Comparison of ENCODE assay signal across 9 mouse cellular contexts in genomic region chr1:134651851-134652398, GRCm38 (mm10). TPM values are rescaled to one million over a fixed set of nuclear protein-coding genes. Genes with fewer than 3 reads are reported as not detected.
DNase-seq lines count a peak whose midpoint lies in the region; ATAC-seq and TF ChIP-seq lines count a peak whose summit lies in the region.
"Had no signal": no experiment of that assay in that cellular context is flagged by ENCODE, and none has a peak within 500 bp of the region (broad histone marks: within the 10 kb centered on the region; RNA-seq: fewer than 3 reads in every experiment).

No protein-coding gene starts in this region.

- H3K79me2 ChIP-seq in myocyte (ENCODE audit: control insufficient read depth, insufficient read depth), result no peaks in the 10 kb centered on the region

- no peak overlapping the region for H3ac ChIP-seq in myocyte (ENCODE audit: control insufficient read depth, insufficient read length)

- peaks cover 18% of the 10 kb centered on the region for H3K4me1 ChIP-seq in midbrain, embryonic 11.5 days (ENCODE audit: control insufficient read depth, insufficient read depth, low read length)
- peaks cover 48% of the 10 kb centered on the region for H3K4me1 ChIP-seq in midbrain, embryonic 10.5 days

- 0 out of 2 replicates have a peak, but pooled peaks have one; percentile 19 for ATAC-seq in midbrain, embryonic 11.5 days (ENCODE audit: low FRiP score)

- TF ChIP-seq POLR2A in myocyte (IDR thresholded peaks at IDR 0.05; ENCODE audit: insufficient read length, low read depth), result no peak

- H3K27me3 ChIP-seq in midbrain, embryonic 11.5 days (ENCODE audit: control insufficient read depth, insufficient read depth, low read length), result peaks cover 21% of the 10 kb centered on the region
- H3K27me3 ChIP-seq in midbrain, embryonic 10.5 days (ENCODE audit: low read depth, poor library complexity, severe bottlenecking), result peaks cover 82% of the 10 kb centered on the region
- H3K27me3 ChIP-seq in myocyte (ENCODE audit: control insufficient read depth, insufficient read depth, insufficient read length), result peaks cover 26% of the 10 kb centered on the region

- no peak overlapping the region for H3K27ac ChIP-seq in midbrain, embryonic 11.5 days (ENCODE audit: low read depth, low read length)
- no peak overlapping the region for H3K27ac ChIP-seq in midbrain, embryonic 10.5 days (replicated peaks)
- H3K27ac ChIP-seq: liver, embryonic 13.5 days had no signal

- WGBS in midbrain, embryonic 11.5 days, result 32% methylated on average over 4 of the region's 4 CpGs
- 43% methylated on average over 4 of the region's 4 CpGs for WGBS in midbrain, embryonic 10.5 days

- H3K4me3 ChIP-seq in midbrain, embryonic 11.5 days (ENCODE audit: low read depth, low read length), result no peak overlapping the region
- H3K4me3 ChIP-seq in midbrain, embryonic 10.5 days, result no peak overlapping the region
- H3K4me3 ChIP-seq in myocyte, result no peak overlapping the region
- H3K4me3 ChIP-seq: liver, embryonic 13.5 days had no signal

- no peaks in the 10 kb centered on the region for H3K9me3 ChIP-seq in midbrain, embryonic 11.5 days (ENCODE audit: control insufficient read depth, low read length)
- no peaks in the 10 kb centered on the region for H3K9me3 ChIP-seq in midbrain, embryonic 10.5 days (replicated peaks)
- H3K9me3 ChIP-seq: liver, embryonic 13.5 days had no signal

- no peaks in the 10 kb centered on the region for H3K36me3 ChIP-seq in midbrain, embryonic 11.5 days (ENCODE audit: control insufficient read depth, insufficient read depth, low read length)
- H3K36me3 ChIP-seq in midbrain, embryonic 10.5 days, result no peaks in the 10 kb centered on the region
- H3K36me3 ChIP-seq in myocyte (ENCODE audit: control insufficient read depth, insufficient read depth), result no peaks in the 10 kb centered on the region
- H3K36me3 ChIP-seq: liver, embryonic 13.5 days had no signal

- H3K4me2 ChIP-seq in midbrain, embryonic 11.5 days, result no peak overlapping the region
- H3K4me2 ChIP-seq in myocyte (ENCODE audit: low read depth), result peak overlapping the region; percentile 49
- H3K4me2 ChIP-seq: liver, embryonic 13.5 days had no signal

- H3K9ac ChIP-seq in midbrain, embryonic 11.5 days (ENCODE audit: low read length), result no peak overlapping the region
- H3K9ac ChIP-seq: liver, embryonic 13.5 days had no signal

- DNase-seq in midbrain, embryonic 11.5 days (ENCODE audit: low spot score, missing footprints), result no peak
- DNase-seq in midbrain, embryonic 10.5 days (ENCODE audit: low spot score), result no peak
- peak; percentile 67 to 71 for DNase-seq in cerebellum, postnatal 14 days
- peak; percentile 13 to 58 for DNase-seq in kidney, adult 8-10 months
- no peak for DNase-seq in urinary bladder, postnatal 36 days (ENCODE audit: low spot score in 2 of 2)
- no peak for DNase-seq in ovary, adult 18-20 months (ENCODE audit: low spot score)
- no peak for DNase-seq in thymus, postnatal 0 days (ENCODE audit: low spot score)
- DNase-seq: liver, embryonic 13.5 days had no signal

TF ChIP-seq in myocyte, 11 proteins besides CTCF, POLR2A, EP300 and RAD21:
- TF ChIP-seq E2F4 (IDR thresholded peaks at IDR 0.05; ENCODE audit: insufficient read depth) (no peak), TCF12 (IDR thresholded peaks at IDR 0.05; ENCODE audit: insufficient read depth, poor library complexity, severe bottlenecking) (no peak), SRF (IDR thresholded peaks at IDR 0.05; ENCODE audit: control insufficient read depth, insufficient read length, low read depth) (no peak), MYOG (IDR thresholded peaks at IDR 0.05; ENCODE audit: control insufficient read depth in 1 of 3, insufficient read depth in 1 of 3, insufficient read length in 2 of 3, low read depth in 2 of 3) (peak in 1 of 3 experiments; percentile 49), MYOD1 (IDR thresholded peaks at IDR 0.05; ENCODE audit: control insufficient read depth in 1 of 3, insufficient read length in 2 of 3, low read depth in 2 of 3) (peak; percentile 5 to 68 (median 26))

RNA-seq across cellular contexts. Expression of gene Syt2, which starts 5.4 kb away (rescaled TPM):
- 1.6 and 2.0 TPM in 2 replicates for polyA plus RNA-seq in midbrain, embryonic 11.5 days (2014; fragmentation: Nextera tagmentation; extraction: Ambion mirVana)
- polyA plus RNA-seq in midbrain, embryonic 10.5 days (2016; fragmentation: Nextera tagmentation; extraction: Ambion mirVana), result 2.7 TPM in 2 replicates
- polyA plus RNA-seq in myocyte (2012; fragmentation: generic; extraction: Trizol), result 0.11 TPM
- polyA plus RNA-seq in thymus, postnatal 0 days (2015; fragmentation: Nextera tagmentation; extraction: Ambion mirVana), result 0.03 and 0.14 TPM in 2 replicates

Comparison
In these comparisons a context has a peak if more than half of its experiments do, and no peak if none do; other contexts are left out.
1. DNase-seq: peak in cerebellum, postnatal 14 days (2 of 2) and kidney, adult 8-10 months (2 of 2); none in midbrain, embryonic 11.5 days (single experiment), midbrain, embryonic 10.5 days (single experiment), urinary bladder, postnatal 36 days (0 of 2), ovary, adult 18-20 months (single experiment) and thymus, postnatal 0 days (single experiment).